Mouse (Mus musculus) cerebellum, postnatal 10 days (tissue): ENCODE measurements at regions not wholly inside any gene's neighbourhood (a gene's known extent, or its start where the extent isn't known, plus 50 kb on each side); places are given as distances from the start of the nearest gene placed in this dataset.

Experiments
- DNase-seq, 2 experiments: peaks; one replicate each; pipeline ENCODE4 v3.0.0; 2021; ENCODE audit warnings: mixed read lengths in 2 of 2

GRCm38 (mm10) chr13:14898495-14898894 lies 268.5 kb downstream of the AW209491 start:
- DNase-seq: no peak

- no peak for DNase-seq
Measured at GRCm38 (mm10) chr13:14930137-14930785, 300.3 kb downstream of the AW209491 start.

- DNase-seq: no peak
Measured at GRCm38 (mm10) chr13:14966187-14966726, 336.3 kb downstream of the AW209491 start.

GRCm38 (mm10) chr13:15002700-15003099 lies 372.7 kb downstream of the AW209491 start:
- DNase-seq: no peak

GRCm38 (mm10) chr13:15011638-15012037 lies 381.7 kb downstream of the AW209491 start:
- no peak for DNase-seq

GRCm38 (mm10) chr13:15018811-15019745 lies 389.1 kb downstream of the AW209491 start:
- DNase-seq: peak in 1 of 2 experiments; percentile 7

- DNase-seq: no peak
Measured at GRCm38 (mm10) chr13:15026601-15027000, 396.6 kb downstream of the AW209491 start.

- peak; percentile 12 to 34 for DNase-seq
Measured at GRCm38 (mm10) chr13:15052667-15053375, 410.2 kb upstream of the Gli3 start.

GRCm38 (mm10) chr13:15054705-15055104 lies 408.3 kb upstream of the Gli3 start:
- no peak for DNase-seq

- peak; percentile 4 to 14 for DNase-seq
Measured at GRCm38 (mm10) chr13:15078635-15079094, 384.4 kb upstream of the Gli3 start.

- peak; percentile 5 to 15 for DNase-seq
Measured at GRCm38 (mm10) chr13:15079148-15079547, 383.9 kb upstream of the Gli3 start.

GRCm38 (mm10) chr13:15082255-15082932 lies 380.6 kb upstream of the Gli3 start:
- DNase-seq: no peak

- DNase-seq: no peak
Measured at GRCm38 (mm10) chr13:15094836-15095235, 368.2 kb upstream of the Gli3 start.

GRCm38 (mm10) chr13:15107753-15108305 lies 355.2 kb upstream of the Gli3 start:
- no peak for DNase-seq

GRCm38 (mm10) chr13:15113383-15113782 lies 349.7 kb upstream of the Gli3 start:
- peak; percentile 45 to 56 for DNase-seq

GRCm38 (mm10) chr13:15130249-15130648 lies 332.8 kb upstream of the Gli3 start:
- no peak for DNase-seq

GRCm38 (mm10) chr13:15146167-15146566 lies 316.9 kb upstream of the Gli3 start:
- DNase-seq: no peak

GRCm38 (mm10) chr13:15180898-15181297 lies 282.1 kb upstream of the Gli3 start:
- DNase-seq: no peak

- DNase-seq: no peak
Measured at GRCm38 (mm10) chr13:15211635-15212352, 251.2 kb upstream of the Gli3 start.

- peak; percentile 5 to 15 for DNase-seq
Measured at GRCm38 (mm10) chr13:15212353-15212850, 250.6 kb upstream of the Gli3 start.

GRCm38 (mm10) chr13:15221322-15221721 lies 241.7 kb upstream of the Gli3 start:
- DNase-seq: no peak
